Mouse (Mus musculus) layer of hippocampus, adult 18-20 months (tissue): ENCODE measurements at regions not wholly inside any gene's neighbourhood (a gene's known extent, or its start where the extent isn't known, plus 50 kb on each side); places are given as distances from the start of the nearest gene placed in this dataset.

Experiments
- DNase-seq, 2 experiments: peaks; one replicate each; pipeline ENCODE4 v3.0.0; 2022; ENCODE audit warnings: low spot score in 2 of 2

DNA sequence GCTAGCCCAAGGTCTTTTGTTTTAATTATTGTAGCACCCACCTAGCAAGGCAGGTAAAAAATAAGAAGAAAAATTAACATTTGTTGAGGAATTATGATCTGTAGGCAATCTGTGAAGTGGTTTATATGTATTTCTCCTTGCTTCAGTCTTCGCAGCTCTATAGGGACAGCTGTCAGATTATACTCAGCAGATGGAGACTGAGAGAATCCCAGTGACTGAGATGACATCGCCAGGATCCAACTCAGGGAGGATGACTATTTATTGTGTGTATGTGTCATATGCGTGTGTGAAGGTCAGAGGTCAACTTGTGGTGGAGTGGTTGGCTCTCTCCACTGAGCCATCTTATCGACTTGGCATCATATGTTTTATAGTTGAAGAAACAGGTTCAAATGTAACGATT, 362.0 kb upstream of the Chd6 start:
- peak in 1 of 2 experiments; percentile 10 for DNase-seq

DNA sequence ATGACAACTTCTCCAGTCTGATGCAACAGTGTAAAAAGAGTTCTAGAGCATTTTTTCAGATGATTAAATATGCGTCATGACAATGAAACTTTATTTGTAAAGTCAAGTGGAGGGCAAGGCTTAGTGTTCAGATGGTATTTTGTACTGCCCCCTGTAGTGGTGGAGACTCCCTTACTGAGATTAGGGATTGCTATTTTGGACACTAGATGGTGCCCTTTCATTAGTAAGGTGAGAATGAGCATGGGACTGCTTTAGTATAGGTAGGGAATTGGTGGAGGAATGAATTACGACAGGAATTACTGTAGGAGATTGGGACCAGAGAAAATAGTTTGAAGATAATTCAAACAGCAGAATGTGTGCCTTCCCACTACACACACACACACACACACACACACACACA, 361.1 kb upstream of the Chd6 start:
- DNase-seq = peak; percentile 2 to 51

GRCm38 (mm10) chr2:161467035-161467434, 358.2 kb upstream of the Chd6 start:
- no peak for DNase-seq

GRCm38 (mm10) chr2:161460600-161460999, 351.7 kb upstream of the Chd6 start:
- DNase-seq = no peak

DNA sequence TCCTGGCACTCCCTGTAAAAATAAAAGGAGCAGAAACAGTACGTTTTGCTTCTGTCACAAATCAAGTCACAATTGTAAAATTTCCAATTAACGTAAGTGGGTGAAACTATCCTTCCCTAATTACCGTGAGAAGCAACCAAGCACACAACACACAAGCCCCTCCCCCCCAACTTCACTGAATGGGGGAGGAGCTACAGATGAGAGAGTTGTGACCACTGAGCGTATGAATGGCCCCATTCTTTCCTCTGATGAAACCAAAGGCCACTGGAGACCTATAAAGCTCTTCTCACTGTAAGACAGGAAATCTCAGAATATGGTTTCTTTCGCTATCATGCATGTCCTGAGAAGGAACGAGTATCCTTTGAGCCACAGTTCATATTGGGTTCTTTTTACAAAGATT, 345.6 kb upstream of the Chd6 start:
- DNase-seq = no peak

DNA sequence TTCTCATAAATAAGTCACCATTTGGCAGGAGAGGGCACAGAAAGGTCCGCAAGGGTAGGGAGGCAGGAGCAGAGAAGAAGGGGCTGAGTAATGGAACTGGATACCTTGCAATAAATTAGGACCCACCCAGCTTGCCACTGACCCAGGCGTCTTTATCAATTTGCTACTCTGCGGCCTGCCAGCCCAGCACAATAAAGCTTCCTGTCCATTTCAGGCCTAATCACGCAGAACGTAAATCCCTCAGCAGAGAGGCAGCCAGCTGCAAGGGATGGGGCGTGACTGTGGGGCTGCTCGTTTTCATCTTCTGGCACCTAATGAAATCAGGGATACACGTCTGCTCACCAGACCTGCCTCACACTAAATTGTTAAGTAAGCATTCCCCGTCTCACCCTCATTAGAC, 324.9 kb upstream of the Chd6 start:
- no peak for DNase-seq

- DNase-seq = peak in 1 of 2 experiments; percentile 5
Observed at GRCm38 (mm10) chr2:161429294-161429693, 320.4 kb upstream of the Chd6 start.

GRCm38 (mm10) chr2:161425587-161425986, 316.7 kb upstream of the Chd6 start:
- DNase-seq = no peak

- peak in 1 of 2 experiments; percentile 11 for DNase-seq
Observed at GRCm38 (mm10) chr2:161418062-161418461, 309.2 kb upstream of the Chd6 start.

- no peak for DNase-seq
Observed at GRCm38 (mm10) chr2:161416218-161416927, 307.5 kb upstream of the Chd6 start.

DNA sequence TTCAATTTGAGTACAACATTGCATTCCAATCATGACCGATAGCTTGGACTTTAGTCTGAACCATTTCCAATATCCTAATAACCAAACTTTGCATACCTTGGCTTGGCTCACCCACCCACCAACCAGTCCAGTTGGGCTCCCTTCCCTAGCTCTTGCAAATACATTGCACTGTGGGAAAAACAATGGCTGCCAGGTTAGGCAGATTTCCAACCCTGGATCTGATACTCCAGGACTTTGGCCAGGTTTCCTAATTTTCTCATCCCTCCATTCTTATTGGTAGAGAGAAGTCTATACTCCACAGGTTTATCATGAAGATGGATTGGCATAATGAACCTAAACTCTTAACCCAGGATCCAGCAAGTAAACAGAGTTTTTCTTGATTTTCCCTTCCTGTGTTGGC, 299.4 kb upstream of the Chd6 start:
- no peak for DNase-seq

GRCm38 (mm10) chr2:161405847-161406384, 297.0 kb upstream of the Chd6 start:
- no peak for DNase-seq

DNA sequence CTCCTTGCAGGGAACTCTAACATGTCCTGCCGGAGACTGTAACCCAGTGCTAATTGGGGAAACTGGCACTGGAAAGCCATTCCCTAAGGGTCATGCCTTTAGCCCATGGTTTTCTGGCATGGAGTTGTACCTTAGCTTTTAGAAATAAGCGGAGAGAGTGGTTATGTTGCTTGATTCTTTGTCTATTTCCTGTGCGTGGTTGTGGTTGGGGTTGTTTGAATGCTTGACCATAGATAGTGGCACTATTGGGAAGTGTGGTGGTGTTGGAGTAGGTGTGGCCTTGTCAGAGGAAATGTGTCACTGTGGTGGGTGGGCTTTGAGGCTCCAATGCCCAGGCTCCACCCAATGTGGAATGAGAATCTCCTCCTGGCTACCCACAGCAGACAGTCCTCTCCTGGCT, 289.2 kb upstream of the Chd6 start:
- no peak for DNase-seq

GRCm38 (mm10) chr2:161390954-161391690, 282.2 kb upstream of the Chd6 start:
- no peak for DNase-seq

DNA sequence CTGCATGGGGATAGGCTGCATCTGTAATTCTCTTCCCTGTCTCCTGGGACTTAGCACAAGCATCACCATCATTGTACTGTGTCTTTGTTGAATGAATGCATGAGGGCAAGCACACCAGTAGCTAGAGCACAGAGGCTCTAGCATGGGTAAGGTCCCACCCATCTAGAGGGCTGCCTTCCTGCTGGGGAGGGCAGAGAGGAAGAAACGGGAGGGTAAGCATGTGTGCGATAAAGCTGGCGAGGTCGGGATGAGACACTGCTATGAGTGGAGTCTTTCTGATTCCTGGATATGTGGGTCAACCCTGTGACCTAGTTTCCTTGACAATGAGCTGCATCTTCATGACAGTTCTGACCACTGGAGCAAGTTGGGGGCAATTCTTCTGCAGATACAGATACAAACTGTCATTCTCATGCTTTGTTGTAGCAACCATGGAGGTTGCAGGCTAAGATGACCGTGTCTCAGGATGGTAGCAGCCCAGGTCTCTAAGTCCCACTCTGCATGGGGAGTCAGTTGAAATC, 280.5 kb upstream of the Chd6 start:
- DNase-seq = no peak

DNA sequence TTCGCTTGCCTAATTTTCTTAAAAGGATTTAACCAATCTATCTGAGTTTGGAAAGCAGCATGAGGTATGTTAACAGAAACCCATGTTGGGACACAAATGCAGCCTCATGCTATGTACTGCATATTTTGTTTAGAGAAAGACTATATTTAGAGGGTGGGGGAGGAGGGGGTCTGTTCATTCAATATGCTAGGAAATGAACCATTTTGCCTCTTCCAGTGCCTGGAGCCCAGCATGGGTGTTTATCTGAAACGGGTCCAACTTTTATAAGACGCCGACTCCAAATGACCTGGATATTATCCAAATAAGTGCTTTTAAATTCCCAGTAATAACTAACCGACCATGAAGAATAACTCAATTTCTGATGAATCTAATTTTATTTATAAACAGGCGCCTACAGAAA, 278.2 kb upstream of the Chd6 start:
- DNase-seq = no peak

DNA sequence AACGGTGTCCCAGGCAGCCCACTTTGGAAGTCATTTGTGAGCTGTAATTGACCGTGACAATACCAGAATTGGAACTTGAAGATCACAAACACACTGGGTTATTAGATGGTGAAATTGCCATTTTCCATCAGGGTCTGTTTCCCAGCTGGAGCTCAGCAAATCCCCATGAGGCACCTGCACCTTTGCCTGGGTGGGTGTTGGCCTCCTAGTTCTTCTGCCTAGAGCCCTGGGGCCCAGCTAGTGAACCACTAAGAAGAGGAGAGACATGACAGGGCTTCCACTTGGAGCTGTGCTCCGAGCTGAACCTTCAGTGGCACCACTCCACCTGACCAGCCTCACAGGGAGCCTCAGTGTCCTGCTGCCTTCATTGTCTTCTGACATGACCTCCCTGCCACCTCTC, 273.5 kb upstream of the Chd6 start:
- no peak for DNase-seq

DNA sequence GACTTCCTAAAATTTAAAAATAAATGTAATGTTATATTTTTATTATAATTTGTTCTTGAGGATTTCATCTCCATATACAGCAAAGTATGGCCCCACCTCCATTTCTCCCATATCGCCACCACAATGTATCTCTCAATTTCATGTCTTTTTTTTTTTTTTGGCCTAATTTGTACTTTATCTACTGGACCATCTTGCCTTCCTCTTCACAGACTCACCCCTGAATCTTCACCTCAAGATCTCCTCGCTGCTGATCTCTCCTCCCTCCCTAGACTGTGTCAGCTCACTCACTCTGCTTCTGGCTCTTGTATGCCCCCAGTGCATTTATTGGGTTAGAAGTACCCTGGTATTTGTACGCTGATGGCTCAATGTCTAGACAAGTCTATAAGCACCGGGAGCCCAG, 269.4 kb upstream of the Chd6 start:
- DNase-seq = no peak

DNA sequence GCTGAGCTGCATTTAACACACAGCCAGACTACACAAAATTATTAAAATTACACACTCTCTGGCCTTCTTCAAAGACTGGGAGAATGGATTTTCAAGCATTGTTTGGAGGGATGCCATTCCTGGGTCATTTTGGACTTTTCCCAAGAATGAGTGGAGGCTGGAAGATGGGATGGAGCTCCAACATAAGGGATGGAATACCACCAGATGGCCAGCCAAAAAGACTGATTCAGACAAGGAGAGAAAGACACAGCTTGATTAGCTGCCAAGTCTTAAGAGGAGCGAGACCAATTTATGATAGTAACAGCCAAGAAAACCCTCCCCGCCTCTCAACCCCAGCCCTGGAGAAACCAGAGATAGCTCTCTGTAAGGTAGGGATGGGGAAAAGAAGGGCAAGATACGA, 253.4 kb upstream of the Chd6 start:
- DNase-seq = peak; percentile 27 to 35

GRCm38 (mm10) chr2:161349110-161349509, 240.2 kb upstream of the Chd6 start:
- DNase-seq = no peak

GRCm38 (mm10) chr2:161344018-161344417, 235.1 kb upstream of the Chd6 start:
- DNase-seq = no peak

DNA sequence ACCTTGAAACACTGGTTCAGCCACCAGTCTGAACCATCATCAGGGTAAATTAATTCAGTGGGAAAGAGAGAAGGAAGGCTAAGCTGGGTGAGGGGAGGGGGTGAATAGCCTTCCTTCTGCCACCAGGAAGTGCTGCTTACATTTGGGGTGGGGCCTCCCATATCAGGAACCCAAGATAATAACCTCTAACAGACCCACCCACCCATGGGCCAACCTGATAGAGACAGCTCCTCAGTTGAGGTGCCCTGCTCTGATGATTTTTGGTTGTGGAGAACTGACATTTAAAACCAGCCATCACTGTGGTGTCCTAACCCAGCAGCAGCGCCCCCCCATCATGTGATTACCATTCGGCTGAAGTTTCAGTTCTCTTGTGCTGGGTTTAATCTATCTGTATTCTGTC, 233.8 kb upstream of the Chd6 start:
- DNase-seq = no peak
